Mouse (Mus musculus) forebrain, embryonic 11.5 days (tissue): ENCODE measurements around the gene AU018091. TPM values are rescaled to one million over a fixed set of nuclear protein-coding genes. Genes with fewer than 3 reads are reported as not detected.
"Not testable (repeated sequence)": the region's sequence is repeated elsewhere in the genome, so short reads cannot be mapped to it uniquely, and the experiment has no call there.

Experiments
- ATAC-seq: fragments of 200-750 bp; cut with Nextera tagmentation; replicated peaks from 2 replicates; pipeline ENCODE4 v1.8.0; 2017; ENCODE audit warnings: moderate TSS enrichment; ENCODE audit not compliant: low FRiP score
- DNase-seq: peaks from one replicate; pipeline ENCODE4 v3.0.0-alpha.2; 2017; ENCODE audit warnings: low spot score
- H3K27ac ChIP-seq: fragments of 300-500 bp; sonication (generic); 2 replicates; pipeline ENCODE4 v1.5.1; 2014; ENCODE audit warnings: low read depth, low read length
- H3K27me3 ChIP-seq: fragments of 300-500 bp; sonication (generic); 2 replicates; pipeline ENCODE4 v1.6.1; 2014; ENCODE audit warnings: mild to moderate bottlenecking, low read length, mixed read lengths; ENCODE audit not compliant: control insufficient read depth, insufficient read depth
- H3K36me3 ChIP-seq: fragments of 300-500 bp; sonication (generic); 2 replicates; pipeline ENCODE4 v1.6.1; 2014; ENCODE audit warnings: mild to moderate bottlenecking, low read length, moderate library complexity, mixed read lengths; ENCODE audit not compliant: control insufficient read depth, insufficient read depth
- H3K4me1 ChIP-seq: fragments of 300-500 bp; sonication (generic); replicated peaks from 2 replicates; pipeline ENCODE4 v1.6.1; 2014; ENCODE audit warnings: low read length, mixed read lengths; ENCODE audit not compliant: control insufficient read depth, insufficient read depth
- H3K4me2 ChIP-seq: fragments of 300-500 bp; sonication (generic); 2 replicates; pipeline ENCODE4 v1.6.1; 2014; ENCODE audit warnings: low read depth, mild to moderate bottlenecking, low read length, moderate library complexity, mixed read lengths; ENCODE audit not compliant: severe bottlenecking
- H3K4me3 ChIP-seq: fragments of 300-500 bp; sonication (generic); 2 replicates; pipeline ENCODE4 v1.5.1; 2014; ENCODE audit warnings: low read depth, low read length
- H3K9ac ChIP-seq: fragments of 300-500 bp; sonication (generic); 2 replicates; pipeline ENCODE4 v1.6.1; 2014; ENCODE audit warnings: low read length
- H3K9me3 ChIP-seq: fragments of 300-500 bp; sonication (generic); 2 replicates; pipeline ENCODE4 v1.6.1; 2016; ENCODE audit warnings: low read length, mixed read lengths; ENCODE audit not compliant: control insufficient read depth
- WGBS: fragments of 180-500 bp; shearing (Covaris S2); extraction: QIAGEN DNeasy Blood & Tissue Kit; methylation state at CpG from one replicate; pipeline ENCODE4 v1.1.7; 2014; 5-methylcytosine and 5-hydroxymethylcytosine counted together
- polyA plus RNA-seq: library from polyadenylated mRNA; unstranded; fragments of >200 nt; fragmentation: Nextera tagmentation; extraction: Ambion mirVana; gene quantifications from 2 replicates; pipeline ENCODE4 v1.2.1, GENCODE M21; 2014

AU018091 gene
- polyA plus RNA-seq, 1 experiment from 2014 or later, result 0.05 TPM

GRCm38 (mm10) chr7:3186726-3187125 lies 17.7 kb upstream of the AU018091 start:
- not testable (repeated sequence) for DNase-seq, ATAC-seq, H3K36me3 ChIP-seq, H3K9ac ChIP-seq, H3K27ac ChIP-seq, H3K4me3 ChIP-seq, H3K4me2 ChIP-seq, H3K27me3 ChIP-seq, H3K9me3 ChIP-seq, H3K4me1 ChIP-seq
- WGBS, result 90% methylated on average over 2 of the region's 2 CpGs

GRCm38 (mm10) chr7:3186136-3186535 lies 17.1 kb upstream of the AU018091 start:
- no peak for ATAC-seq
- H3K4me1 ChIP-seq, result no peaks in the 10 kb centered on the region
- no peak overlapping the region for H3K4me2 ChIP-seq
- no peak overlapping the region for H3K4me3 ChIP-seq
- H3K27me3 ChIP-seq, result no peaks in the 10 kb centered on the region
- no peak for DNase-seq
- H3K36me3 ChIP-seq, result no peaks in the 10 kb centered on the region
- H3K9me3 ChIP-seq, result no peaks in the 10 kb centered on the region
- WGBS, result 71% methylated on average over 1 of the region's 1 CpGs
- H3K27ac ChIP-seq, result no peak overlapping the region
- no peak overlapping the region for H3K9ac ChIP-seq

- ATAC-seq, result no peak
- 42% methylated on average over 4 of the region's 4 CpGs for WGBS
Measured at GRCm38 (mm10) chr7:3184394-3184793, 15.4 kb upstream of the AU018091 start.

GRCm38 (mm10) chr7:3180958-3181357 lies 12.0 kb upstream of the AU018091 start:
- not testable (repeated sequence) for H3K4me1 ChIP-seq, H3K4me3 ChIP-seq, H3K4me2 ChIP-seq, ATAC-seq, DNase-seq, H3K27me3 ChIP-seq, H3K9ac ChIP-seq, H3K36me3 ChIP-seq, H3K27ac ChIP-seq, H3K9me3 ChIP-seq
- WGBS, result 89% methylated on average over 24 of the region's 24 CpGs

More at GRCm38 (mm10) chr7:3184394-3184793, 15.4 kb upstream of the AU018091 start:
- no peak for DNase-seq
- H3K36me3 ChIP-seq, result no peaks in the 10 kb centered on the region
- H3K27ac ChIP-seq, result no peak overlapping the region
- H3K4me3 ChIP-seq, result no peak overlapping the region
- no peak overlapping the region for H3K9ac ChIP-seq
- no peaks in the 10 kb centered on the region for H3K27me3 ChIP-seq
- H3K9me3 ChIP-seq, result no peaks in the 10 kb centered on the region
- no peak overlapping the region for H3K4me2 ChIP-seq
- no peaks in the 10 kb centered on the region for H3K4me1 ChIP-seq

GRCm38 (mm10) chr7:3168296-3168695 lies 707 bp downstream of the AU018091 start:
- Histone ChIP-seq H3K4me2 (no peak overlapping the region), H3K4me3 (no peak overlapping the region), H3K27me3 (no peaks in the 10 kb centered on the region), H3K9ac (no peak overlapping the region), H3K27ac (no peak overlapping the region), H3K4me1 (no peaks in the 10 kb centered on the region), H3K36me3 (no peaks in the 10 kb centered on the region), H3K9me3 (no peaks in the 10 kb centered on the region; the same call in 1 of the 2 replicates)
- WGBS, result 97% methylated on average over 1 of the region's 1 CpGs
- no peak for ATAC-seq
- no peak for DNase-seq

- ATAC-seq, result no peak
- Histone ChIP-seq H3K27me3 (no peaks in the 10 kb centered on the region), H3K4me1 (no peaks in the 10 kb centered on the region), H3K4me3 (no peak overlapping the region), H3K9me3 (no peaks in the 10 kb centered on the region; the same call in 1 of the 2 replicates), H3K36me3 (no peaks in the 10 kb centered on the region), H3K4me2 (no peak overlapping the region), H3K9ac (no peak overlapping the region), H3K27ac (no peak overlapping the region)
- DNase-seq, result no peak
- 88% methylated on average over 4 of the region's 4 CpGs for WGBS
Measured at GRCm38 (mm10) chr7:3166270-3166669, 2.7 kb downstream of the AU018091 start.

GRCm38 (mm10) chr7:3164991-3165390 lies 4.0 kb downstream of the AU018091 start:
- no peak overlapping the region for H3K27ac ChIP-seq
- DNase-seq (no peak), ATAC-seq (no peak)
- no peaks in the 10 kb centered on the region for H3K36me3 ChIP-seq
- no peak overlapping the region for H3K9ac ChIP-seq
- no peak overlapping the region for H3K4me3 ChIP-seq
- H3K4me1 ChIP-seq, result no peaks in the 10 kb centered on the region
- no peak overlapping the region for H3K4me2 ChIP-seq
- H3K9me3 ChIP-seq, result no peaks in the 10 kb centered on the region; the same call in 1 of the 2 replicates
- no peaks in the 10 kb centered on the region for H3K27me3 ChIP-seq

- no peak overlapping the region for H3K4me2 ChIP-seq
- H3K9me3 ChIP-seq, result no peaks in the 10 kb centered on the region; the same call in none of the 2 replicates
- no peaks in the 10 kb centered on the region for H3K4me1 ChIP-seq
- H3K27me3 ChIP-seq, result no peaks in the 10 kb centered on the region
- no peaks in the 10 kb centered on the region for H3K36me3 ChIP-seq
- no peak overlapping the region for H3K9ac ChIP-seq
- DNase-seq (no peak), ATAC-seq (no peak)
- H3K27ac ChIP-seq, result no peak overlapping the region
- 81% methylated on average over 6 of the region's 6 CpGs for WGBS
- H3K4me3 ChIP-seq, result no peak overlapping the region
Measured at GRCm38 (mm10) chr7:3164381-3164780, 4.6 kb downstream of the AU018091 start.

GRCm38 (mm10) chr7:3150376-3150775 lies 18.6 kb downstream of the AU018091 start:
- Histone ChIP-seq H3K4me1 (no peaks in the 10 kb centered on the region), H3K4me2 (no peak overlapping the region), H3K27me3 (no peaks in the 10 kb centered on the region), H3K27ac (no peak overlapping the region), H3K36me3 (no peaks in the 10 kb centered on the region), H3K9me3 (no peaks in the 10 kb centered on the region), H3K9ac (no peak overlapping the region), H3K4me3 (no peak overlapping the region)
- WGBS, result 87% methylated on average over 1 of the region's 1 CpGs
- DNase-seq (no peak), ATAC-seq (no peak)
